Mouse (Mus musculus) CD8-positive naive resting alpha-beta T cell, adult 2 months (primary cell): Measurements from ENCODE around the gene Tmem54.

Experiments
- DNase-seq, 2 experiments: peaks; one replicate each; pipeline ENCODE4 v3.0.0; 2022; ENCODE audit warnings: low read depth in 2 of 2, low spot score in 2 of 2

Tmem54 gene

DNA sequence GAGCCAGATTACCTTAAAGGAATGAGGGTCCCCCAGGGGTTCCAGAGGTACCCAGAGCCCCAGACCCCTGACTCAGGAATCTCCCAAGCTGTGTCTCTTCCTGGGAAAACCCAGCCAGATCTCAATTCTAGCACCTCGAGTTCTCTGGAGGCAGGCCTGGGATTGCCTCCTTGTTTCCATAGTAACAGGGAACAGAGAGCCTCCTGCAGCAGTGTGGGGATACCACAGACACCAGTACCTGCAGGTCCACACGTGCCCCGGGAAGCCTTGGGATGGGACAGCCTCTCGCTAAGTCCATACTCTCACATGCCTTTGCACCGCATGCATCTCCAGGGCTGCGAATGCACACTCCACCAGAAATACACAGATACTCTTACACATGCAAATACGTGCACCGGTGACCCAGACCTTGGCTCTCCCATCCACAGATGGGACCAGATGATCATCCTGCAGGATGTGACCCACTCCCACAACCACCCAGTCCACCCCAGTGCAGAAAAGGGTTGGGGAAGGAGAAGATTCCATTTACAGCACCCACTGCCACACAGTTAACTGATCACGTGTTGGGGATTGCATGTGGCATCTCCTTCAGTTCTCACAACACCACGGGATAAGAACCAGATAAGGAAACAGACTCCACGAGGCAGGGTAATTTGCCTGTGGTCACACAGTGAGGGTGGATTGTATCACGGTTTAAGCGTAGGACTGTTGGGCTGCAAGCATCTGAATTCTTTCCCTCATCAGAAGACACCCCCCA is 23.4 kb downstream of the Tmem54 start:
- DNase-seq: no peak

DNA sequence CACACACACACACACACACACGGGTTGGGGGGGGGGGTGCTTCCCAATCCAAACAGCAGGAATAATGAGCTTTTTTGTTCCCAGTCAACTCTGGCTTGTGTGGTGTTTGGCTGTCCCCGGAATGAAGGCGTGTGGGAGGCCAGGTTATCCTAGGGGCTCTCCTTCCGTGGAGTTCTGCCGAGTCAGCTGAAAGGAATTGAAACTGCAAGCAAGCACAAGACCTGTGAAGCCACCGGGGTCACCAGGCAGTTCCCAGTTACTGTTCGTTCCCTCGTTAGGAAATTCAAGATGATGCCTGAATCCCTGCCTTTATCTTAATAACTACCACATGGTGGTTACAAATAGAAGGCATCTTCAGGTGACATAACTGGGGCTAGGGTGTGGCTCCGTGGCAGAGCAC is 24.0 kb downstream of the Tmem54 start:
- DNase-seq: no peak

DNA sequence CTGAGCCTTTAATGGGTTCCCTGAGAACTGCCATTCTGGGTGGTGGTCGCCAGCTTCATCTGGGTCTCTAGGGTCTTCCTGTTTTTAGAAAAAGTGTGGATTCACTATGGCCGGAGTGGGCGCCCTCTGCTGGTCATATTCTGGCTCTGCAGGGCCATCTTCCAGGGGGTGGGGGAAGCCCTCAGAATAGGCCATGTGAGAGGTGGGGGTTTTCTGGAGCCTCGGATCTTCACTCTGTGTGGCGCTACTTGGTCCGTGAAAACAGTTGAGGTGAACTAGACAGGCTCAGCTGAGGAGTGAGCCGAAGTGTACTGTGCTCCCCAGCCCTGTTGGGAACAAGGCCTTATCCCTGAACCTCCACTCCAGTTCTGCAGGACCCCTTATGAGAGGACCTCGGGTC is 24.8 kb downstream of the Tmem54 start:
- DNase-seq: peak; percentile 38 to 40

DNA sequence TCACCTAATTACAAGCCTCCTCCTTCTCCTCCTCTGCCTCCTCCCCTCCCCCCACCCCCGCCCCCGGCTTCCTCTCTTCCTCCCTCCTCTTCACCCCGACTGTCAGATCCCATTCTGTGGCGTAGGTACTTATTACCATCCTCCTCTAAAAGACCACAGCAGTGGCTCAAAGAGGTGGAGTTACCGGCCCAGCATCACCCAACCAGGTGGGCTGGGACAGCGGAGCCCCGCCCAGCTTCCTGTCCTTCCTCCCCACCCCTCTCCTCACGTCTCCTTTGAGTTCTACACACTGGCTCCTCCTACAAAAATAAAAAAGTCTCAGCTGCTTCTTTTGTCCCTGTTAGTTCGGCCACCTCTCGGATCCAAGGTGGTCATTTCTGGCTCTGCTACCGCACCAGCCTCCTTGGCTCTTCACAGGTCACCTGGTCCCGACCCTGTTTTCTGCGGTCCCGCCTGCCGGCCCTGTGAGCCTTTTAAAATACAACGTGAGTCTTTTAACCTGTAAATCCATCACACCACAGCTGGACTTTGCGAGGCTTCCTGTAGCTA is 25.5 kb downstream of the Tmem54 start:
- peak; percentile 49 to 55 for DNase-seq

DNA sequence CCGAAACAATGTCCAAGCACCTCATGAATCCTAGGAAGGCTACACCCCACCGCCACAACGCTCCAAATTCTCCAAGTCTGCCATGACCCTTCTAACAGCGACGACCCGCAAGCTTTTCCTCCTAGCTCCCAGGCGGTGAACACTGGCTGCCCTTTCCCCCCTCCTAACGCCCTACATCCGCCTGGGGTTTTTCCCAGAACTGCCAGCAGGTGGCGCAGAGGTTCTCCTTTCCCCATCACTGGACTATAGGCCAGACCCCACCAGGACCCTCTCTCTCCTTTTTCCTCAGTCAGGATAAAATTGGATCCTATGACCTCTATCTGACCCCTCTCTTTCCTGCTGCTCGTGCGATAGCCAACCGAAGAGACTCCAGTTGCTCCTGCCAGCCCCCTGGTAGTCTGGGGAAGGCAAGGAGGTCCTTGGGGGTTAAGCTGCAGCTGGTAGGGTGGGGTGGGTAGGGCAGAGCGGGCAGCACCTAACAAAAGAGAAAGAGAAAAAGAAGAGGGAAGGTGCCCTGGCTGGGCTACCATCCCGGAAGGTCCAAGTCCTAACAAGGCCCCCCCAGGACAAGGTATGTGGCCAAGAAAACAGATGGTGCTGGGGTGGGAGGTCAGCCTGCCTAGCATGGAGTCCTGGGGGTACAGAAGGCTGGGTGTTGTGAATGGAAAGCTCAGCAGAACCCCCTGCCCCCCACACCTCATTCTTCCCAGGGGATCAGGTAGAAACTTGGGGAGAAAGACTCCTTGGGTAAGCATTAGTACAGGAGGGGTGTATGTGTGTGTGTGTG is 29.6 kb downstream of the Tmem54 start:
- DNase-seq: peak; percentile 65 to 67

DNA sequence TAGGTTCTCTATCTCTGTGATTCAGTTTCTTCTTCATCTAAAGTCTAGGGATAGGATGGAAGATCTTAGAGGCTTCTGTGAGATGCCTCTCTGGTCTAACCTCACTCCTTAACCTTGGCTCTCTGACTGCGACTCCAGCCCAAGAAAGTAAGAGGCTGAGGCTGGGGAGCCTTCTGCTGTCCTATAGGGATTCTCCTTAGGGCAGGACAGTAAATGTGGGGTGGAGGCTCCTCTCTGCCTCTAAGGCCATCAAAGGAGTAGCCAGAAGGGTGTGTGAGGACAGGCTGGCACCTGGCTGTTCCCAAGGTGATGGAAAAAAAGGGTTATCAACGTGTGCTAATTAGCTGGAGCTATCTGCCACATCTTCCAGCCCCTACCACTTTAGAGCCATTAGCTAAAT is 30.3 kb downstream of the Tmem54 start:
- no peak for DNase-seq

DNA sequence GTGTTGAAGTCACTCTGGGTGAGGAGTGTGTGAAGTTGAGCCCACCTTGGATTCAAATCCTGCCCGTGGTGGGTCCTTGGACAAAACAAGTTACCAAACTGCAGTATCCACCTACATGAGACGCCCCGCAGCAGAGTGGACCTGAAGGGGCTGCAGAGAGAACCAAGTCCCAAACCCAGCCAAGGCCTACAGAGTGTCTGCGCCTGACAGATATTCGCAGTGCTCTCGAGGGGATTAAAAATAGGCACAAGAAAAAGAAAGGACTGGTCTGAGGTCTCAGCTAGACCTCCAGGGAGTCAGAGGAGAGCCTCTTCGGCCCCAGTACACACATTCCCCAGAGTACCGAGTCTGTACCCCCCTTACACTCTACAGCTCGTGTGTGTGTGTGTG is 30.8 kb downstream of the Tmem54 start:
- DNase-seq: no peak

DNA sequence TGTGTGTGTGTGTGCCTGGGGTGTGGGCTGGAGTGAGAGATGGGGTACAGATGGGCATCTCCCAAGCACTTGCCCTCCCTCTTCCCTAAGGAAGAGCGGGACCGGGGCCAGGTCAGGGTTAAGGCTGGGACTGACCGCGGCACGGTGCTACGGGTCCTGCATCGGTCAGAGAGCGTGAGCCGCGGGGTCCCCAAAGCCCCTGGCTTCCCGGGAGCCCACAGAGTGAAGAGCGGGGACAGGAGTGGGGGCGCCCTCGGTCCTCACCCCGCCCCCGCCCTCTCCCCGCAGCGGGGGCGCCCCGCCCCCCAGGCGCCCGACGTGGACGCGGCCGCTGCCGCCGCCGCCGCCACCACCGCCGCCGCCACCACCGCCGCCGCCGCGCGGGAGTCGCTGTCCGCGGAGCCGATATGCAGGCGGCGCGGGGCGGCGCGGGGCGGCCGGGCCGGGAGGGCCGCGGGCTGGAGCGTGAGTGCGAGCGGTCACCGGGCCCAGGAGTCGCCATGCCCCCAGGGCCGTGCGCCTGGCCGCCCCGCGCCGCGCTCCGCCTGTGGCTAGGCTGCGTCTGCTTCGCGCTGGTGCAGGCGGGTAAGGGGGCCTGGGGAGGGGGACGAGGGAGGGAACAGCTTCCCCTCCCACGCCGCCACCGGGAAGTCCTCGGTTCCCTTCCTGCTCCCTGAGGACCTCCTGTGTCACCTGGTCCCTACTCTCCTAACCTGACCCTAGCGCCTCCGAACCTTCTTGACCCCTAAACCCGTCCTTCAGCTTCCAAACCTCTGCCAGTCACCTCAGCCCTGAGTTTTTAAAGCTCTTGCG is 31.4 kb downstream of the Tmem54 start, which contains the start of gene Fndc5:
Gene Fndc5, plus strand, starts transcription at position 421 of the 813 bp plus-strand sequence.
- no peak for DNase-seq

DNA sequence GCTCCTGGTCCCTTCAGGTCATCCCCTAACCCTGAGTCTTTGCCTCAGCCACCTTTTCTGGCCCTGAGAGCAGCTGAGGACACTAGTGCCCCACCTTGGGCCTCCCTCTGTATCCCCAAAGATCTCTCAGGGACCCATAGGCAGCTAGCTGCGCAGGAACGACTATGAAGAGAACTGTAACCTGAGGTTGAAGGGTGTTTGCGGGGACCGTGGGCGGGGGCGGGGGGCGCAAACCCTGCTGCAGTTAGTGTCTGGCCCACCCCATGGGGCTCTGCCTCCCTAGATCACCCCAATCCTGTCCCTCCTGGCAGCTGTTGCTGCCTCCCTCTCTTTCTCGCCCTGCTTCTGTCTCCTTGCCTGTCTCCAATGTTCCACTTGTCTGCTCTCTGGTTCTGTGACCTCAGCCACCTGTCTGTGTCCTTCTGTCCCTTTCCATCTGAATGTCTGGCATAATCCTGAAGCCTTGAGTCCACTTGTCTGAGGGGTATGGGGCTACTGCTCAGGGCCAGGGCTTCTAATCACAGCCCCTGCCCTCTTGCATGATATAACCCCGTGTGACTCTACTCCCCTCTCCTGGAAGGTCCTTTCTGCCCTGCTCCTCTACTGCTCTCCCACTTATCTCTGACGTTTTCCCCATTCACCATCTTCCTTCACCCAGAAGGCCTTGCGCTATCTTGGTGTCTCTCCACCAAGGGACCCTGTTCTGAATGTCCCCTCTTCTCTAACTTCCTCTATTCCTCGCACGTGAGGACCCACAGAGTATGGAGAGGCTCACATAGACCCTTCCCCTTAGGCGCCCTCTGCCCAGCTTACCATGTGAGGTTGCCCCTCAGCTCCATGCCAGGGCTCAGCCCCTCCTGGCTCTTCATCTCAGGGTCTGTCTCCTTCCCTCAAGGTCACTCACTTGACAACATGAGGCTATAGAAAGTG is 32.3 kb downstream of the Tmem54 start:
- DNase-seq: no peak

DNA sequence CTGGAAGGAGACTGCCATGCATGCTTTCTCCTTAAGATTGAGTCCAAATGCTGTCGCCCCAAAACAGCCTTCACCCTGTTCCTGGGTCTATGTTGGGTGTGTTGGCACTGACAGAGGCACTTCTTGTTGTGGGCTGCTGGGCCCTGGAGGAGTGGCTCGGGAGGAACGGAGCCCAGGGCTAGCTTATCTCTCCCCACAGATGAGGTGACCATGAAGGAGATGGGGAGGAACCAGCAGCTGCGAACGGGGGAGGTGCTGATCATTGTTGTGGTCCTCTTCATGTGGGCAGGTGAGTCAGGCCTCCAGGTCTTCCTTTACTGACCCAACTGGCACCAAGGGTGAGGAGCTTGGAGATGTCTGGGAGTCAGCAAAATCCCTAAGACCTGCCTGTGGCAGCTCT is 34.3 kb downstream of the Tmem54 start:
- DNase-seq: no peak

DNA sequence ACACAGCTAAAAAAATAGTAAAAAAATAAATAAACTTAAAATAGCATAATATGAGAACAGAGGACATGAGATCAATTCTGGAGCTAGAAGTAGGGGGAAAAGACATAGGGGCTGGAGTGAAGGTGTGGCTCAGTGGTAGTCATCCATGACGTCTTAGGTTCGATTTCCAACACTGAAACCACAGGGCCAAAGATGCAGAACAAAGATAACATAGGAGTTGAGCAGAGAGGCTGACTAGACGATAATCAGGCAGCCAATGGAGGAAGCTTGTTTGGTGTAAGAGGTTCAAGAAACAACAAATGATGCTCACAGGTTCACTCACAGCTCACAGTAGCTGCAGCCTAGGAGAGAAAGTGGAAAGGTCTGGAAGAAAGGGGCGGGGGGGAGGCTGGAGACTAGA is 35.5 kb downstream of the Tmem54 start:
- no peak for DNase-seq

DNA sequence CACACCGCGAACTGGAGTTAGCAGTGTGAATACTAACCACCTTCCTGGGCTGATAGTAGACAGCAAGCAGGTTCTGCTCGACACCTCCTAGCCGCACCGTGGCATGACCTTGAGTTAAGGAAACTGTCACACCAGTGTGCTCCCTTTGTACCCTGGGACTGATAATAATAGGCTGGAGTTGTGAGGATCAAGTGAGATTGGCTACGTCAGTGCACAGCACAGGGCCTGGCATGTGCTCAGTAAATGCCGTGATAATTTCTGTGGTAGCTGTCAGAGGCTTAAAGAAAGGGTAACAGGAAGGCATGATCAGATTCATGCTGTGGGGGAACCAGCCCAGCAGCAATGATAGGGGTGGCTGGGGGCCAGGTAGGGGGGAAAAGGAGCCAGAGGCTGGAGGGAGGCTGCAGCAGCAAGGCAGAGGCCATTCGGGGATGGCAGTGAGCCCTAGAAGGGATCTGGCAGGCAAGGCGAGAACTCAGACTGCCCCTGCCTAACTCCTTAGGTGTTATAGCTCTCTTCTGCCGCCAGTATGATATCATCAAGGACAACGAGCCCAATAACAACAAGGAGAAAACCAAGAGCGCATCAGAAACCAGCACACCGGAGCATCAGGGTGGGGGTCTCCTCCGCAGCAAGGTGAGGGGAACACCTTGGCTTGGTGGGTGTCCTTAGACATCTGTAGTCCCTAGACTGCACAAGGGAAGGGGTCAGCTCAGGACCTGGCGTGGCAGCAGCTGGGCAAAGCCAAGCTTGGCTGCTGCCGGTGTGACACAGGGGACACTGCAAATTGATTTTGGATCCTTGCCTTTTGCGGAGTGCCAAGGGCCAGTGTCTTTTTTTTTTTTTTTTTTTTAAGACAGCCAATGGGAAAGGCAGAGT is 36.5 kb downstream of the Tmem54 start:
- DNase-seq: no peak

DNA sequence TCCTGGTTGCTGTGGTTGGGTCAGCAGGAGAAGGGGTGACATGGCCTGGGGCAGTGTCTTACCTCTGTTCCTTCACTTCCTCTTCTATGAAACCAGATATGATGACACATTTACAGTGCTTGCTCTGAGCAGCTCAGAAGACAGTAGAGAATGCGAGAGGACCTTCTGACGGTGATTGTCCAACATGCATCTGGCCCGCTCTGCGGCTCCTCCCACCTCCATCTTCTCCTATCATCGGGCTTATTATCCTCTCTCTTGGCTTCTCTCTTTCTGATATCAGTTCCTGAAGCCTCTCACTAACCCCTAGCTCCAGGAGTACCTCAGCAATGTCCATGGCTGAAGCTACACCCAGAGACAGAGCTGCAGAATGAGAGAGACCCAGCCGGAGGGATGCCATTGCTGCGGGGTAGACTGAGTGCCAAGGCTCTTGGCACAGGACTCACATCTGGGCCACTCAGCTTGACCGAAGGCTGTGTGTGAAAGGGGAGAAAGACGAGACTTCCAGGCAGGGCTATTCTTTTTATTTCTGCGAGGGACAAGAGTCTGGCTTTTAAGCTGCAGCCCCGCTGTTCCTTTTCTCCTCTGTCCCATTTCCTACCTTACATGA is 37.2 kb downstream of the Tmem54 start:
- no peak for DNase-seq

DNA sequence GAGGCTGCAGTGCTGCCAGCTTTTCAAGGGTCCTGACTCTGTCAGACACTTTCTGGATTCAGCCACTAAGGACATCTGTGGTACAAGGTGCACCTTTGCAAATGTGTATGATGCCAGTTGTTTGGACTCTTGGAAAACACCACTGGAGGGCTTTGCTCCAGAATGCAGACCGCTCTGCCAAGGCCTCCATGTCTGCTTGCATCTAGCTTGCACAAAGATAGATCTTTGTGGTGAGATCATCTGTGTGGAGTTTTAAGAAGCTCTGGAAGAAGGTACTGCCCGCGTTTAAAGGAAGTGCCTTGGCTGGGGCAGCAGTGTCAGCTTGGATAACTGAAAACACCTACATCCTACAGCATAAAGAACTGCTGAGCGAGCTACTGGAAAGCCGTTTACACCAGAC is 38.2 kb downstream of the Tmem54 start:
- DNase-seq: no peak

DNA sequence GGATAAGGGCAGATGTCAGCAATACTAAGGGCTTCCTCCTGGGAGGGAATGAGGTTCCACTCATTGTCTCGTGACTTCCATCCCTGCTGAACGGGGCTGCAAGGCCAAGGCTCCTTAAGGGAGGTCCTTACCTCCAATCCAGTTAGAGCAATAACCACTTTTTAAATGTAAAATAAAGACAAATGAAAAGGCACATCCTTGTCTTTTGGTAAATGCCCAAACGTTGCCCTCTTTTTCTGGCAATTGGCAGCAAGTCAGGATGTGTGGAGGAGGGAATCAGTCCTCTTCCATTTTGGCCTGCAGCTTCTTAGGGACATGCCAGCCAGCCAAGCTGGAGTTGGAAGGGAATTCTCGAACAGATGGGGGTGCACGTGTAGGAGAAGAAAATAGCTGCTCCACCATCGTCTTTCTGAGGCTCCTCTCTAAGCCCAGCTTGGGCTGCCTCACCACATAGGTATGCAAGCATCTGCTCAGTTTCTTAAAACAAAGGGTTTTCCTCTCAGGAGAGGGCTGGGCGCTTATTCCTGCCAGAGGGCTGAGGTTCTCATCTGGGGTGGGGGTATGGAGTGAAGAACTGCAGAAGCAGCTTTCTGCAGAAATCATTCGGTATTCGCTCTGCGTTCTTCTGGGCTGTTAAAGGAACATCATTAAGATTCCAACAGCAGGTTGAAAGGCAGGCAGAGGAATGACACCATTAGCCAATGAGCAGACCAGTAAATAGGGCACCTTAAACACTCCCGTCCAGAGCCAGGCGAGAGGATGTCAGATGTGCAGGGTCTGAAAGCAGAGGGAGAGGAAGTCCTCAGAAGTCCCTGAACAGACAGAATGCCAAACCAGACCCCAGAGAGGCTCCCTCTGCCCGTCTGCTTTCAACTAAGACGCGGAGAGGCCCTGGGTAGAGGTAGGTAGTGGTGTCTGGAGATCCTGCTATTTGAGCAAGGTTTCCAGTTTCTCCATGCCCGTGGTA is 39.3 kb downstream of the Tmem54 start:
- DNase-seq: no peak

DNA sequence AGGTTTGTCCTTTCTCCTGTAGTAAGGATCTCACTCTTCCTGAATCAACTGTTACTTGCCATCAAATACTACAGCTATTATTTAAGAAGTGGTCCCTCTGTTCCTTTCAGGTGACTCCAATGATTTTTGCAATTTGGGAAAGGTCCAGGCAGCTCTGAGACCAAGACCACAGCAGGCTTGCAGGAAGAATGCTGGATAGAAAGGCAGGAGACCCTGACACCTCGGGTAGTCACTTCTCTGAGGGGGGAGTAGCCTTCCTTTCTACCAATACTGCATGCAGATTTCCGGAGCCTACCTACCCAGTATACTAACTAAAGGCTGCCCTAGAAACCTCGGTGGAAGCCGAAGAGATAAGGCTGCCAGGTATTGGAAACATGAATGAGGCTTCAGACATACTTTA is 40.1 kb downstream of the Tmem54 start:
- DNase-seq: no peak

DNA sequence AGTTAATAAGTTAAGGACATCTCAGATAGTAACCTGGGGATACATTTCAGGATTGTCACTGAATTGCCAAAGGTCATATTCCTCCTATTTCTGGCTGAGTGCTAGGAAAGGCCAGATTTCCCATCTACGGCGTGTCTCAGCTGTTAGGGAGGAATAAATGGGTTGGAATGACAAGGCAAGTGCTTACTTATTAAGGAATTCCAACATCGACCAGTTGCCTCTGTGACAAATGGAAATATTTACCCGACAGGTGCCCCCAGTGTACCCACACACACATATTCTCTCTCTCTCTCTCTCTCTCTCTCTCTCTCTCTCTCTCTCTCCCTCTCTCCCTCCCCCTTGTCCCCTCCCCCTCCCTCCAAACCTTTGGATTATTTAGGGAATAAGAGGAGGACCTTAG is 40.6 kb downstream of the Tmem54 start:
- DNase-seq: no peak

DNA sequence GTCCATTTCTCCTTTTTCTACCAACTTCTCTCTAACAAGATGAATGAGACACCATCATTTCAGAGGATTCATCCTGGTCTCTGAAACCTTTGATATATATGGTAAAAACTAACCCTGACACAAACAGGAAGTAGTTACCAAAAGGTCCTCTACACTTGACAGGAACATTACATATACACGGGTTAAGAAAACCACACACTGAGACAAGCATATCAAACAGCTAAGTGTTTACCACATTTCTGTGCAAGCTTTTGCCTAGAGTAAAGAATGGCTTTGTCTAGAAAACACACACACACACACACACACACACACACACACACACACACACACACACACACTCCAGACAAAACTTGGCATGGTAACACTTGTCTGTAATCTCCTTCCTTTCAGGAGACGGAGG is 41.0 kb downstream of the Tmem54 start:
- DNase-seq: no peak
